Mouse (Mus musculus) myocyte (in vitro differentiated cells): ENCODE data around the gene Stox2. TPM values are rescaled to one million over a fixed set of nuclear protein-coding genes. Genes with fewer than 3 reads are reported as not detected.

Experiments used
- H3K27me3 ChIP-seq: one replicate; pipeline ENCODE4 v1.6.1; 2011; ENCODE audit not compliant: control insufficient read depth, insufficient read depth, insufficient read length
- H3K36me3 ChIP-seq: one replicate; pipeline ENCODE4 v1.6.1; 2011; ENCODE audit not compliant: control insufficient read depth, insufficient read depth
- H3K4me2 ChIP-seq: one replicate; pipeline ENCODE4 v1.6.1; 2011; ENCODE audit warnings: low read depth, control low read depth
- H3K4me3 ChIP-seq: one replicate; pipeline ENCODE4 v1.5.1; 2011; ENCODE audit warnings: mild to moderate bottlenecking, control low read depth, moderate library complexity
- H3K79me2 ChIP-seq: one replicate; pipeline ENCODE4 v1.6.1; 2011; ENCODE audit not compliant: control insufficient read depth, insufficient read depth
- H3ac ChIP-seq: one replicate; pipeline ENCODE4 v1.6.1; 2011; ENCODE audit not compliant: control insufficient read depth, insufficient read length
- CEBPB ChIP-seq: IDR thresholded peaks from 2 replicates; pipeline ENCODE4 v1.6.1; 2011; ENCODE audit warnings: mild to moderate bottlenecking, moderate library complexity; ENCODE audit not compliant: poor library complexity, insufficient read depth, severe bottlenecking
- E2F4 ChIP-seq: IDR thresholded peaks from one replicate; pipeline ENCODE4 v1.6.1; 2011; ENCODE audit warnings: mild to moderate bottlenecking, control low read depth, moderate library complexity; ENCODE audit not compliant: insufficient read depth
- MAX ChIP-seq: IDR thresholded peaks from one replicate; pipeline ENCODE4 v1.6.1; 2011; ENCODE audit warnings: low read depth, mild to moderate bottlenecking, control low read depth
- MYOD1 ChIP-seq, 3 experiments: IDR thresholded peaks; one replicate each; pipeline ENCODE4 v1.6.1; 2011; ENCODE audit warnings: control low read depth in 2 of 3, low read depth in 2 of 3, mild to moderate bottlenecking in 2 of 3, moderate library complexity in 1 of 3; ENCODE audit not compliant: insufficient read length in 2 of 3, control insufficient read depth in 1 of 3
- MYOG ChIP-seq, 3 experiments: IDR thresholded peaks; one replicate each; pipeline ENCODE4 v1.6.1; 2011; ENCODE audit warnings: control low read depth in 2 of 3, low read depth in 2 of 3, mild to moderate bottlenecking in 2 of 3; ENCODE audit not compliant: insufficient read length in 2 of 3, control insufficient read depth in 1 of 3, insufficient read depth in 1 of 3
- POLR2A ChIP-seq: IDR thresholded peaks from one replicate; pipeline ENCODE4 v1.6.1; 2011; ENCODE audit warnings: low read depth, mild to moderate bottlenecking, control low read depth, moderate library complexity; ENCODE audit not compliant: insufficient read length
- POLR2AphosphoS2 ChIP-seq: IDR thresholded peaks from one replicate; pipeline ENCODE4 v1.6.1; 2011; ENCODE audit warnings: low read depth, control low read depth; ENCODE audit not compliant: insufficient read length
- REST ChIP-seq: IDR thresholded peaks from one replicate; pipeline ENCODE4 v1.6.1; 2011; ENCODE audit warnings: mild to moderate bottlenecking, control low read depth, moderate library complexity; ENCODE audit not compliant: insufficient read depth, insufficient read length
- SRF ChIP-seq: IDR thresholded peaks from one replicate; pipeline ENCODE4 v1.6.1; 2011; ENCODE audit warnings: low read depth; ENCODE audit not compliant: control insufficient read depth, insufficient read length
- TCF12 ChIP-seq: IDR thresholded peaks from one replicate; pipeline ENCODE4 v1.6.1; 2011; ENCODE audit warnings: mild to moderate bottlenecking, control low read depth; ENCODE audit not compliant: poor library complexity, insufficient read depth, severe bottlenecking
- TCF3 ChIP-seq: IDR thresholded peaks from one replicate; pipeline ENCODE4 v1.6.1; 2011; ENCODE audit warnings: low read depth, control low read depth; ENCODE audit not compliant: insufficient read length
- USF1 ChIP-seq: IDR thresholded peaks from one replicate; pipeline ENCODE4 v1.6.1; 2011; ENCODE audit warnings: low read depth, mild to moderate bottlenecking, control low read depth, moderate library complexity
- polyA plus RNA-seq: library from polyadenylated mRNA; unstranded; fragments of >200 nt; fragmentation: generic; extraction: Trizol; gene quantifications from one replicate; pipeline ENCODE4 v1.2.1, GENCODE M21; 2012; ENCODE audit warnings: missing spikeins

The Stox2 gene
- not detected for polyA plus RNA-seq

GRCm38 (mm10) chr8:47446312-47447046 lies at the start of gene Stox2:
Stox2 (minus strand) TSS chr8:47446362.
- TF ChIP-seq MYOD1 (IDR thresholded peaks at IDR 0.05; ENCODE audit: control insufficient read depth in 1 of 3, insufficient read length in 2 of 3, low read depth in 2 of 3) (no peak), MAX (no peak), REST (no peak), SRF (no peak), USF1 (no peak)
- Histone ChIP-seq H3K4me3 (no peak within 1 kb of the TSS), H3K27me3 (no peaks in the 10 kb centered on the region), H3ac (no peak within 1 kb of the TSS), H3K4me2 (no peak within 1 kb of the TSS), H3K36me3 (no peaks in the 10 kb centered on the region), H3K79me2 (no peaks in the 10 kb centered on the region)

GRCm38 (mm10) chr8:47495428-47495827 lies 49.3 kb upstream of the Stox2 start:
- H3K27me3 ChIP-seq: no peaks in the 10 kb centered on the region
- H3ac ChIP-seq: no peak overlapping the region
- no peak overlapping the region for H3K4me2 ChIP-seq
- peaks cover 43% of the 10 kb centered on the region for H3K36me3 ChIP-seq
- H3K79me2 ChIP-seq: no peaks in the 10 kb centered on the region
- no peak for TF ChIP-seq MYOG (IDR thresholded peaks at IDR 0.05; ENCODE audit: control insufficient read depth in 1 of 3, insufficient read depth in 1 of 3, insufficient read length in 2 of 3, low read depth in 2 of 3)
- no peak for TF ChIP-seq CEBPB
- TF ChIP-seq MAX: no peak
- no peak for TF ChIP-seq MYOD1 (IDR thresholded peaks at IDR 0.05; ENCODE audit: control insufficient read depth in 1 of 3, insufficient read length in 2 of 3, low read depth in 2 of 3)
- TF ChIP-seq POLR2A: no peak
- H3K4me3 ChIP-seq: no peak overlapping the region

- H3ac ChIP-seq: no peak overlapping the region
- H3K27me3 ChIP-seq: no peaks in the 10 kb centered on the region
- TF ChIP-seq MYOD1 (IDR thresholded peaks at IDR 0.05; ENCODE audit: control insufficient read depth in 1 of 3, insufficient read length in 2 of 3, low read depth in 2 of 3) (no peak), TCF3 (no peak), E2F4 (no peak), REST (no peak), TCF12 (no peak), POLR2AphosphoS2 (no peak), MAX (no peak), POLR2A (no peak), CEBPB (no peak), MYOG (IDR thresholded peaks at IDR 0.05; ENCODE audit: control insufficient read depth in 1 of 3, insufficient read depth in 1 of 3, insufficient read length in 2 of 3, low read depth in 2 of 3) (no peak), USF1 (no peak), SRF (no peak)
- peaks cover 36% of the 10 kb centered on the region for H3K36me3 ChIP-seq
- no peaks in the 10 kb centered on the region for H3K79me2 ChIP-seq
- H3K4me3 ChIP-seq: no peak overlapping the region
- H3K4me2 ChIP-seq: no peak overlapping the region
Measured at GRCm38 (mm10) chr8:47494602-47495153, 48.5 kb upstream of the Stox2 start.

GRCm38 (mm10) chr8:47493106-47493505 lies 46.9 kb upstream of the Stox2 start:
- Histone ChIP-seq H3K4me3 (no peak overlapping the region), H3K36me3 (peaks cover 36% of the 10 kb centered on the region), H3K27me3 (no peaks in the 10 kb centered on the region), H3ac (no peak overlapping the region), H3K79me2 (no peaks in the 10 kb centered on the region), H3K4me2 (no peak overlapping the region)
- TF ChIP-seq POLR2A (no peak), MAX (no peak), TCF12 (no peak), CEBPB (no peak), POLR2AphosphoS2 (no peak), MYOG (IDR thresholded peaks at IDR 0.05; ENCODE audit: control insufficient read depth in 1 of 3, insufficient read depth in 1 of 3, insufficient read length in 2 of 3, low read depth in 2 of 3) (no peak), MYOD1 (IDR thresholded peaks at IDR 0.05; ENCODE audit: control insufficient read depth in 1 of 3, insufficient read length in 2 of 3, low read depth in 2 of 3) (no peak), USF1 (no peak), TCF3 (no peak), E2F4 (no peak), SRF (no peak), REST (no peak)

GRCm38 (mm10) chr8:47487231-47487630 lies 41.1 kb upstream of the Stox2 start:
- Histone ChIP-seq H3K27me3 (no peaks in the 10 kb centered on the region), H3K36me3 (peaks cover 14% of the 10 kb centered on the region), H3K79me2 (no peaks in the 10 kb centered on the region), H3ac (no peak overlapping the region), H3K4me2 (no peak overlapping the region), H3K4me3 (no peak overlapping the region)
- no peak for TF ChIP-seq REST
- TF ChIP-seq MYOG (IDR thresholded peaks at IDR 0.05; ENCODE audit: control insufficient read depth in 1 of 3, insufficient read depth in 1 of 3, insufficient read length in 2 of 3, low read depth in 2 of 3): no peak
- TF ChIP-seq POLR2A: no peak
- TF ChIP-seq TCF3: no peak
- no peak for TF ChIP-seq MAX
- no peak for TF ChIP-seq USF1
- no peak for TF ChIP-seq MYOD1 (IDR thresholded peaks at IDR 0.05; ENCODE audit: control insufficient read depth in 1 of 3, insufficient read length in 2 of 3, low read depth in 2 of 3)
- TF ChIP-seq POLR2AphosphoS2: no peak
- no peak for TF ChIP-seq E2F4
- TF ChIP-seq TCF12: no peak
